In genomic region chr2:167891908-167892307, GRCm38 (mm10) we compare ENCODE assay signal across 9 mouse cellular contexts. TPM values are rescaled to one million over a fixed set of nuclear protein-coding genes. Genes with fewer than 3 reads are reported as not detected.
A peak's percentile ranks its signal among the peaks of the same experiment; 100 is the strongest.
DNase-seq lines count a peak whose midpoint lies in the region; ATAC-seq and TF ChIP-seq lines count a peak whose summit lies in the region.
"Had no signal": no experiment of that assay in that cellular context is flagged by ENCODE, and none has a peak within 500 bp of the region (broad histone marks: within the 10 kb centered on the region; RNA-seq: fewer than 3 reads in every experiment).

No protein-coding gene starts in this region.

- no peak overlapping the region for H3K9ac ChIP-seq in ES-Bruce4 (ENCODE audit: low read depth, poor library complexity, severe bottlenecking)
- 0 out of 2 replicates have a peak overlapping the region, but pooled peaks have one; percentile 31 for H3K9ac ChIP-seq in lung, embryonic 16.5 days (ENCODE audit: low read length)

- 11% methylated on average over 9 of the region's 9 CpGs for WGBS in heart, embryonic 10.5 days
- 14% methylated on average over 9 of the region's 9 CpGs for WGBS in lung, embryonic 16.5 days

- H3K9me3 ChIP-seq in ES-Bruce4 (replicated peaks; ENCODE audit: control insufficient read depth, insufficient read depth, low read length, poor library complexity, severe bottlenecking), result no peaks in the 10 kb centered on the region
- no peaks in the 10 kb centered on the region for H3K9me3 ChIP-seq in heart, embryonic 10.5 days
- H3K9me3 ChIP-seq in lung, embryonic 16.5 days (ENCODE audit: control insufficient read depth, low read length), result no peaks in the 10 kb centered on the region
- H3K9me3 ChIP-seq: limb, embryonic 12.5 days had no signal

- no peaks in the 10 kb centered on the region for H3K4me1 ChIP-seq in ES-Bruce4 (ENCODE audit: control insufficient read depth, insufficient read depth, low read length)
- H3K4me1 ChIP-seq in heart, embryonic 10.5 days, result peaks cover 56% of the 10 kb centered on the region
- peaks cover 27% of the 10 kb centered on the region for H3K4me1 ChIP-seq in lung, embryonic 16.5 days (replicated peaks; ENCODE audit: control insufficient read depth, insufficient read depth, low read length)

- H3K4me3 ChIP-seq in ES-Bruce4 (ENCODE audit: low read depth, low read length), result no peak overlapping the region
- no peak overlapping the region for H3K4me3 ChIP-seq in heart, embryonic 10.5 days
- no peak overlapping the region for H3K4me3 ChIP-seq in lung, embryonic 16.5 days (ENCODE audit: low read length)
- H3K4me3 ChIP-seq: limb, embryonic 12.5 days had no signal

- ATAC-seq in lung, embryonic 16.5 days (ENCODE audit: low read depth), result peak; percentile 44
- ATAC-seq in erythroblast, adult 5-6 weeks (replicated peaks; ENCODE audit: low FRiP score, poor library complexity, severe bottlenecking), result no peak

- H3K27ac ChIP-seq in ES-Bruce4 (ENCODE audit: insufficient read depth, low read length), result no peak overlapping the region
- peak overlapping the region; percentile 67; the same call in 1 of the 2 replicates for H3K27ac ChIP-seq in heart, embryonic 10.5 days
- 0 out of 2 replicates have a peak overlapping the region, but pooled peaks have one; percentile 27 for H3K27ac ChIP-seq in lung, embryonic 16.5 days (ENCODE audit: low read length)
- H3K27ac ChIP-seq: limb, embryonic 12.5 days had no signal

- no peaks in the 10 kb centered on the region for H3K36me3 ChIP-seq in ES-Bruce4 (ENCODE audit: control insufficient read depth, insufficient read depth, low read length, poor library complexity, severe bottlenecking)
- H3K36me3 ChIP-seq in heart, embryonic 10.5 days, result no peaks in the 10 kb centered on the region
- H3K36me3 ChIP-seq in lung, embryonic 16.5 days (ENCODE audit: control insufficient read depth, insufficient read depth, low read length), result no peaks in the 10 kb centered on the region
- H3K36me3 ChIP-seq: limb, embryonic 12.5 days had no signal

- TF ChIP-seq CTCF in ES-Bruce4 (IDR thresholded peaks at IDR 0.05; ENCODE audit: low read depth, low read length), result peak; percentile 95

- H3K4me2 ChIP-seq in lung, embryonic 16.5 days (ENCODE audit: low read depth, low read length), result no peak overlapping the region
- H3K4me2 ChIP-seq: limb, embryonic 12.5 days had no signal

- peak; percentile 69 for DNase-seq in A20 (ENCODE audit: low read depth, low spot score)
- DNase-seq in cerebellum, postnatal 14 days, result peak; percentile 52 to 72
- DNase-seq in heart, embryonic 10.5 days (ENCODE audit: low spot score), result peak; percentile 92
- peak; percentile 70 to 82 for DNase-seq in kidney, postnatal 25 days
- peak; percentile 20 for DNase-seq in right cerebral cortex, postnatal 25 days

- no peak for TF ChIP-seq EP300 in ES-Bruce4 (IDR thresholded peaks at IDR 0.05; ENCODE audit: insufficient read depth, low read depth, low read length)

- TF ChIP-seq POLR2A in ES-Bruce4 (IDR thresholded peaks at IDR 0.05; ENCODE audit: insufficient read depth, low read length), result no peak

- no peaks in the 10 kb centered on the region for H3K27me3 ChIP-seq in ES-Bruce4 (ENCODE audit: control insufficient read depth, insufficient read depth, low read length, poor library complexity, severe bottlenecking)
- peaks cover 33% of the 10 kb centered on the region for H3K27me3 ChIP-seq in heart, embryonic 10.5 days (ENCODE audit: insufficient read depth, poor library complexity, severe bottlenecking)
- peaks cover 6% of the 10 kb centered on the region; the same call in 1 of the 2 replicates for H3K27me3 ChIP-seq in lung, embryonic 16.5 days (ENCODE audit: control insufficient read depth, insufficient read depth, low read depth, low read length)

RNA-seq across cellular contexts. Expression of gene Ptpn1, which starts 39.9 kb away (rescaled TPM):
- 45.3 and 51.3 TPM in 2 replicates for polyA plus RNA-seq in ES-Bruce4 (2011; ENCODE audit: insufficient read depth, insufficient read length, low read depth, missing spikeins)
- polyA plus RNA-seq in heart, embryonic 10.5 days (2016; fragmentation: Nextera tagmentation; extraction: Ambion mirVana), result 45.3 and 58.3 TPM in 2 replicates
- 56.3 and 73.3 TPM in 2 replicates for polyA plus RNA-seq in lung, embryonic 16.5 days (2015; fragmentation: Nextera tagmentation; extraction: Ambion mirVana)
- total RNA-seq in erythroblast, adult 5-6 weeks (2015; ENCODE audit: low replicate concordance), result 11.7 and 11.9 TPM in 2 replicates
- total RNA-seq in erythroblast, adult 5-6 weeks (2017; ENCODE audit: low replicate concordance), result 8.9 and 9.1 TPM in 2 replicates

Comparison
In these comparisons a context has a peak if more than half of its experiments do, and no peak if none do; other contexts are left out.
1. DNase-seq: peak in every context shown above with its lines; median percentile 92 in heart, embryonic 10.5 days; 76 in kidney, postnatal 25 days; 69 in A20; 62 in cerebellum, postnatal 14 days; 20 in right cerebral cortex, postnatal 25 days.